Mouse (Mus musculus): ENCODE measurements around the gene Gm42791. TPM values are rescaled to one million over a fixed set of nuclear protein-coding genes. Genes with fewer than 3 reads are reported as not detected.

The Gm42791 gene
- polyA plus RNA-seq, 1 experiment, result not detected

GRCm38 (mm10) chr5:148867171-148867570 lies 127.8 kb downstream of the Gm42791 start:
- H3K27me3 ChIP-seq (ENCODE audit: control insufficient read depth, insufficient read depth, low read length), result no peaks in the 10 kb centered on the region
- peaks cover 11% of the 10 kb centered on the region for H3K4me1 ChIP-seq (ENCODE audit: control insufficient read depth, insufficient read depth, low read length)
- no peaks in the 10 kb centered on the region for H3K36me3 ChIP-seq (ENCODE audit: control insufficient read depth, insufficient read depth, low read length)
- no peak overlapping the region for H3K4me3 ChIP-seq (ENCODE audit: control insufficient read depth, low read depth, low read length)
- H3K27ac ChIP-seq (ENCODE audit: control insufficient read depth, insufficient read depth, low read depth, low read length), result no peak overlapping the region
- no peak for TF ChIP-seq POLR2A (IDR thresholded peaks at IDR 0.05; ENCODE audit: control insufficient read depth, low read depth, low read length)
- TF ChIP-seq CTCF (IDR thresholded peaks at IDR 0.05; ENCODE audit: control insufficient read depth, insufficient read depth, insufficient replicate concordance, low read depth, low read length), result no peak

DNA sequence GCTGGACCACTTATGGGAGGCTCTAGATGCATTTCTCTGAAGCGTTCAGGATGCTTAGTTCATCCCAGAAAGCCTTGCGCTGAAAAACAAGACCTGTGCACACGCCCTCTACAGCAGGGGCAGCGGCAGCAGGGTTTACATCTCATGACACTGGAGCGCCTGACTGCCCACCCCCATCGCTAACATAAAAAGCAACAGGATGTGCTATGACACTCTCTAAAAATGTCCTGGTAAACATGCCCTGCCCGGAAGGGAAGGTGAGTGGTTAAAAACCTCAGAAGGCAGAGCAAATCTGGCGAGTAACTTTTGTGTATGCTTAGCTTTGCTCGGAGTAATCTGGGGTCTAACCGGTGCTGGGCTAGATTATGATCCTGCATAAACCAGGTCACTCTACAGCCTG lies 128.4 kb downstream of the Gm42791 start:
- TF ChIP-seq CTCF (IDR thresholded peaks at IDR 0.05; ENCODE audit: control insufficient read depth, insufficient read depth, insufficient replicate concordance, low read depth, low read length), result no peak
- no peak for TF ChIP-seq POLR2A (IDR thresholded peaks at IDR 0.05; ENCODE audit: control insufficient read depth, low read depth, low read length)

DNA sequence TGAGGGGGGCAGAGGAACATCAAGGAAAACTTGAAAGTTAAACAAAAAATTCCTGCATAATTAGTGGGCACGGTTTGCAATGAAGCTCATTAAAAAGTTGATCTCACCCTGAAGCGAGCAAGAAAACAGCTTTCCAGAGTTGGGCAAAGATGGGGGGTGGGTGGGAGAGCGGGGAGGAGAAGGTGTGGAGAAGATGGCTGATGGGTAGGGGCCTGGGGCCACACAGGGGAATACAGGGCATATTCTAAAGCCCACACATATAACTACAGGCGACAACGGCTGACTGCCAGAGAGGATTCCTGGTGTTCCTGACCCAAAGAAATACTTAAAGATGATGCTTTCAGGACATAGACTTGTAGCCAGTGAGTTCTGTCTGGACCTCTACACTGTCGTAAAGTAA lies 131.5 kb downstream of the Gm42791 start:
- Histone ChIP-seq H3K27me3 (ENCODE audit: control insufficient read depth, insufficient read depth, low read length) (no peaks in the 10 kb centered on the region), H3K4me3 (ENCODE audit: control insufficient read depth, low read depth, low read length) (no peak overlapping the region), H3K36me3 (ENCODE audit: control insufficient read depth, insufficient read depth, low read length) (no peaks in the 10 kb centered on the region), H3K27ac (ENCODE audit: control insufficient read depth, insufficient read depth, low read depth, low read length) (no peak overlapping the region), H3K4me1 (ENCODE audit: control insufficient read depth, insufficient read depth, low read length) (peaks cover 8% of the 10 kb centered on the region)
- TF ChIP-seq POLR2A (IDR thresholded peaks at IDR 0.05; ENCODE audit: control insufficient read depth, low read depth, low read length) (no peak), CTCF (IDR thresholded peaks at IDR 0.05; ENCODE audit: control insufficient read depth, insufficient read depth, insufficient replicate concordance, low read depth, low read length) (no peak)

More for the DNA sequence above, 128.4 kb downstream of the Gm42791 start:
- H3K36me3 ChIP-seq (ENCODE audit: control insufficient read depth, insufficient read depth, low read length), result no peaks in the 10 kb centered on the region
- no peak overlapping the region for H3K4me3 ChIP-seq (ENCODE audit: control insufficient read depth, low read depth, low read length)
- no peak overlapping the region for H3K27ac ChIP-seq (ENCODE audit: control insufficient read depth, insufficient read depth, low read depth, low read length)
- peaks cover 11% of the 10 kb centered on the region for H3K4me1 ChIP-seq (ENCODE audit: control insufficient read depth, insufficient read depth, low read length)
- H3K27me3 ChIP-seq (ENCODE audit: control insufficient read depth, insufficient read depth, low read length), result no peaks in the 10 kb centered on the region

GRCm38 (mm10) chr5:148862853-148863252 lies 132.1 kb downstream of the Gm42791 start:
- no peaks in the 10 kb centered on the region for H3K27me3 ChIP-seq (ENCODE audit: control insufficient read depth, insufficient read depth, low read length)
- H3K27ac ChIP-seq (ENCODE audit: control insufficient read depth, insufficient read depth, low read depth, low read length), result no peak overlapping the region
- H3K4me3 ChIP-seq (ENCODE audit: control insufficient read depth, low read depth, low read length), result no peak overlapping the region
- H3K36me3 ChIP-seq (ENCODE audit: control insufficient read depth, insufficient read depth, low read length), result no peaks in the 10 kb centered on the region
- peaks cover 5% of the 10 kb centered on the region for H3K4me1 ChIP-seq (ENCODE audit: control insufficient read depth, insufficient read depth, low read length)
- TF ChIP-seq CTCF (IDR thresholded peaks at IDR 0.05; ENCODE audit: control insufficient read depth, insufficient read depth, insufficient replicate concordance, low read depth, low read length) (no peak), POLR2A (IDR thresholded peaks at IDR 0.05; ENCODE audit: control insufficient read depth, low read depth, low read length) (no peak)

DNA sequence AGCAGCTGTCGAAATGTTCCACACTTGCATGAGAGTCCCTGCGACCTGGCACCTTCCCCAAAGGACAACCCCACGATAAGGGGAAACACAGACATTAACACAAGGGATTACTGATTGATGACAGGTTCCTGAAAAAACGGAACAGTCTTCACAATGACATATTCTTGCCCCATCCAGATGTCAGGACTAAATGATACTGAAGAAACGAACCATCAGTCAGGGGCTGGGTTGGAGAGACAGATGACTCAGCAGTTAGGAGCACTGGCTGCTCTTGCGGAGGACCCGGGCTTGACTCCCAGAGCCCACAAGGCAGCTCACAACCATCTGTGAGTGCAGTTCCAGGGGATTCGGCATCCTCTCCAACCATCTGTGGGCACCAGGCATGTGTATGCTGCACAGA lies 132.8 kb downstream of the Gm42791 start:
- Histone ChIP-seq H3K27ac (ENCODE audit: control insufficient read depth, insufficient read depth, low read depth, low read length) (no peak overlapping the region), H3K36me3 (ENCODE audit: control insufficient read depth, insufficient read depth, low read length) (no peaks in the 10 kb centered on the region), H3K27me3 (ENCODE audit: control insufficient read depth, insufficient read depth, low read length) (no peaks in the 10 kb centered on the region), H3K4me3 (ENCODE audit: control insufficient read depth, low read depth, low read length) (no peak overlapping the region), H3K4me1 (ENCODE audit: control insufficient read depth, insufficient read depth, low read length) (no peaks in the 10 kb centered on the region)
- no peak for TF ChIP-seq CTCF (IDR thresholded peaks at IDR 0.05; ENCODE audit: control insufficient read depth, insufficient read depth, insufficient replicate concordance, low read depth, low read length)
- no peak for TF ChIP-seq POLR2A (IDR thresholded peaks at IDR 0.05; ENCODE audit: control insufficient read depth, low read depth, low read length)

- Histone ChIP-seq H3K27me3 (ENCODE audit: control insufficient read depth, insufficient read depth, low read length) (no peaks in the 10 kb centered on the region), H3K36me3 (ENCODE audit: control insufficient read depth, insufficient read depth, low read length) (no peaks in the 10 kb centered on the region), H3K27ac (ENCODE audit: control insufficient read depth, insufficient read depth, low read depth, low read length) (no peak overlapping the region), H3K4me3 (ENCODE audit: control insufficient read depth, low read depth, low read length) (no peak overlapping the region), H3K4me1 (ENCODE audit: control insufficient read depth, insufficient read depth, low read length) (no peaks in the 10 kb centered on the region)
- TF ChIP-seq CTCF (IDR thresholded peaks at IDR 0.05; ENCODE audit: control insufficient read depth, insufficient read depth, insufficient replicate concordance, low read depth, low read length), result no peak
- no peak for TF ChIP-seq POLR2A (IDR thresholded peaks at IDR 0.05; ENCODE audit: control insufficient read depth, low read depth, low read length)
These were observed 137.4 kb downstream of the Gm42791 start for GRCm38 (mm10) chr5:148857522-148857921.

DNA sequence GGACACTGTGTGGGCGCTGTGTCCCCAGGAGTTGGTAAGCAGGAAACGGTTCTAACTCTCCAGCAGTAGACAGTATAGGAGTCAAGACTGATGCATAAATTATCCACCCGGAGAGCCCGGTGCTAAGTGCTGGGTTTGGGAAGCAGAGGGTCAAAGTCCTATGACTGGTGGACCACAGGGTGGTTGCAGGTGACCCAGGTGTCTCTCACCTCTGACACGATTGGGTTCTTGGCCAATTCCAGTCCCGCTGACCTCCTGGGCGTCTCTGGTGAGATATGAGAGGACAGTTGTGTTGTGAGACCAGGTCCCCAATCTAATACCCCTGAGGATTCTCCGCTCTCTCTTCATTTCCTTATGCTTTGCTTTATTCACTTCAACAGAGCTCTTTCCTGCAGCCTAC lies 139.9 kb downstream of the Gm42791 start:
- no peak for TF ChIP-seq CTCF (IDR thresholded peaks at IDR 0.05; ENCODE audit: control insufficient read depth, insufficient read depth, insufficient replicate concordance, low read depth, low read length)
- no peaks in the 10 kb centered on the region for H3K4me1 ChIP-seq (ENCODE audit: control insufficient read depth, insufficient read depth, low read length)
- no peak overlapping the region for H3K4me3 ChIP-seq (ENCODE audit: control insufficient read depth, low read depth, low read length)
- no peaks in the 10 kb centered on the region for H3K36me3 ChIP-seq (ENCODE audit: control insufficient read depth, insufficient read depth, low read length)
- no peaks in the 10 kb centered on the region for H3K27me3 ChIP-seq (ENCODE audit: control insufficient read depth, insufficient read depth, low read length)
- no peak overlapping the region for H3K27ac ChIP-seq (ENCODE audit: control insufficient read depth, insufficient read depth, low read depth, low read length)

DNA sequence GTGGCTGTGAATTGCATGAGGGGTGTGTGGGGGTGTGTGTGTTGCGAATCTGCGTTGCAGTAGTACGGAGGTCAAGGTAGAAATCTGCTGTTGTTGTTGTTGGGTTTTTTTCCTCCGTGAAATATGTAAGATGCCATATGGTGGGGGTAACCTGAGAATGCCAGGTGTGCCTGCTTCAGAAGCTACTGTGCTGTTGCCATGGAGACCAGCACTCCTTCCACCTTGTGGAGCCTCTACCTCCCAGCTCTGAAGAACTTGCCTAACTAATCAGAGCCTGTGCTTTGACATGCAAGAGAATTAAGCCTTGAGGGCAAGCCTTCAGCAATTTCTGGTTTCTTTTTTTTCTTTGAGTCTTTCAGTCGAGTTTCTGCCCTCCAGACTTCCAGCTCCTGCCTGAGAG lies 140.8 kb downstream of the Gm42791 start:
- Histone ChIP-seq H3K27me3 (ENCODE audit: control insufficient read depth, insufficient read depth, low read length) (no peaks in the 10 kb centered on the region), H3K27ac (ENCODE audit: control insufficient read depth, insufficient read depth, low read depth, low read length) (no peak overlapping the region), H3K4me3 (ENCODE audit: control insufficient read depth, low read depth, low read length) (no peak overlapping the region), H3K36me3 (ENCODE audit: control insufficient read depth, insufficient read depth, low read length) (no peaks in the 10 kb centered on the region), H3K4me1 (ENCODE audit: control insufficient read depth, insufficient read depth, low read length) (no peaks in the 10 kb centered on the region)
- no peak for TF ChIP-seq CTCF (IDR thresholded peaks at IDR 0.05; ENCODE audit: control insufficient read depth, insufficient read depth, insufficient replicate concordance, low read depth, low read length)
- no peak for TF ChIP-seq POLR2A (IDR thresholded peaks at IDR 0.05; ENCODE audit: control insufficient read depth, low read depth, low read length)

All from testis, adult 2 months (tissue).